Comparison of ENCODE assay signal across 7 mouse cellular contexts in the genomic region with DNA sequence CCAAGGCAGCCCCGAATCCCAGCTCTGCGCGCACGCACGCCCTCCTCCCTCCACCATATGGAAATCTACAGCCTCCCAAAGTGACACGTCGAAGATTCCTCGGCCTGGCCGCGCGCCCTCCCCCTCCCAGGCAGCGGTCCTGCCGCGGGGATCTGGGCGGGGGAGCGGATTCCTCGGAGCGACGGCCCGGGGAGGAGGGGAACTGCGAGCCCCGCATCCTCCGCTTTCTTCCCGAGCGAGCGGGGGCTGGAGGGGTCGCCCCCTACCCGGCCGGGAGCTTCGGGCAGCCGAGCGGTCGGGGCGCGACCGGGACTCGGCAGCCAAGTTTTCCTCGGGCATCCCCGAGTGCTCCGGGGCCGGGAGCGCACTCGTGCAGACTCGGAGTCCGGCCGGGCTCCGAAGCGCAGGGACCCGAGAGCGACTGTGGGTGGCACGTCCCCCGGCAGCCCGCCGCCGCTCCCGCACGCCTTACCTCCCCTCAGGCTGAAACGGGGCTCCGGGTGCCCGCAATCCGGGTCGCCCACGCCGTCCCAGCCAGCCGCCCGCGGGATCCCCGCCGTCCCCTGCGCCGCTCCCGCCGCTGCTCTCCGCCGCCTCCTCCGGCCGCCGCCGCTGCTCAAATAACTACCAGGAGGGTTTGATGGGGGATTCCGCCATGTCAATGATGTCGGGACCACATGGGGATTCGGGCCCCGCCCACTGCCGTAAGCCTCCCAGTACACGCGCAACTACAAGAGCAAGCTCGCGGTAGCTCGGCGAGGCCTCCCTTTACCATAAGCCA. TPM values are rescaled to one million over a fixed set of nuclear protein-coding genes. Genes with fewer than 3 reads are reported as not detected.
DNase-seq lines count a peak whose midpoint lies in the region; ATAC-seq and TF ChIP-seq lines count a peak whose summit lies in the region.

A gene (minus strand): TSS at position 660 of the 781 bp plus-strand sequence.

- no peaks in the 10 kb centered on the region for H3K9me3 ChIP-seq in embryonic facial prominence, embryonic 11.5 days (replicated peaks; ENCODE audit: control insufficient read depth, low read length)
- no peaks in the 10 kb centered on the region for H3K9me3 ChIP-seq in limb, embryonic 12.5 days
- H3K9me3 ChIP-seq in midbrain, embryonic 14.5 days (ENCODE audit: control insufficient read depth, low read length) = no peaks in the 10 kb centered on the region

- peak within 1 kb of the TSS; percentile 94 for H3K27ac ChIP-seq in embryonic facial prominence, embryonic 11.5 days (replicated peaks; ENCODE audit: low read depth, low read length)
- H3K27ac ChIP-seq in heart, adult 2 months = peak within 1 kb of the TSS; percentile 97
- peak within 1 kb of the TSS; percentile 70 for H3K27ac ChIP-seq in kidney, adult 2 months (ENCODE audit: insufficient read depth, low read depth, low read length)
- H3K27ac ChIP-seq in limb, embryonic 12.5 days = peak within 1 kb of the TSS; percentile 98
- peak within 1 kb of the TSS; percentile 88 for H3K27ac ChIP-seq in midbrain, embryonic 14.5 days (replicated peaks; ENCODE audit: low read depth, low read length)

- peak; percentile 85 for TF ChIP-seq POLR2A in heart, adult 2 months (IDR thresholded peaks at IDR 0.05; ENCODE audit: insufficient read depth, low read depth, low read length)
- TF ChIP-seq POLR2A in kidney, adult 2 months (IDR thresholded peaks at IDR 0.05; ENCODE audit: low read depth, low read length) = peak; percentile 68

- peak; percentile 91 for ATAC-seq in embryonic facial prominence, embryonic 11.5 days (replicated peaks; ENCODE audit: insufficient number of reproducible peaks, low FRiP score, low TSS enrichment, low read depth)
- ATAC-seq in limb, embryonic 12.5 days (ENCODE audit: insufficient number of reproducible peaks, insufficient read depth, low FRiP score, low TSS enrichment, low read depth) = peak; percentile 81
- ATAC-seq in midbrain, embryonic 14.5 days (ENCODE audit: low FRiP score, low TSS enrichment) = peak; percentile 94

- peak within 1 kb of the TSS; percentile 77 for H3K4me2 ChIP-seq in embryonic facial prominence, embryonic 11.5 days (ENCODE audit: low read depth, low read length)
- H3K4me2 ChIP-seq in limb, embryonic 12.5 days = peak within 1 kb of the TSS; percentile 72
- peak within 1 kb of the TSS; percentile 78 for H3K4me2 ChIP-seq in midbrain, embryonic 14.5 days (ENCODE audit: low read length)

- TF ChIP-seq CTCF in heart, adult 2 months (IDR thresholded peaks at IDR 0.05) = peak; percentile 47
- TF ChIP-seq CTCF in kidney, adult 2 months (conservative IDR thresholded peaks at IDR 0.05; ENCODE audit: insufficient read depth, insufficient read length, low read depth, low read length) = no peak

- peak; percentile 93 for DNase-seq in adrenal gland, postnatal 25 days
- DNase-seq in embryonic facial prominence, embryonic 11.5 days (ENCODE audit: low spot score) = peak; percentile 96
- peak; percentile 95 to 96 for DNase-seq in heart, adult 2 months
- DNase-seq in kidney, adult 2 months = peak; percentile 97
- peak; percentile 97 for DNase-seq in midbrain, embryonic 14.5 days
- peak; percentile 55 for DNase-seq in spleen, adult 12 weeks (ENCODE audit: low spot score)

- intact Hi-C loops in heart, adult 2 months (cut with DNase I) = loop anchor here (2.0 to 5.0 kb wide), 3 partner anchors 228 to 271 kb away; a partner anchor contains a TSS

- H3K36me3 ChIP-seq in embryonic facial prominence, embryonic 11.5 days (replicated peaks; ENCODE audit: control insufficient read depth, insufficient read depth, low read depth, low read length) = no peaks in the 10 kb centered on the region
- H3K36me3 ChIP-seq in heart, adult 2 months (ENCODE audit: control insufficient read depth, insufficient read depth, low read length) = peaks cover 4% of the 10 kb centered on the region
- no peaks in the 10 kb centered on the region for H3K36me3 ChIP-seq in kidney, adult 2 months (ENCODE audit: control insufficient read depth, insufficient read depth, low read length)
- H3K36me3 ChIP-seq in limb, embryonic 12.5 days = no peaks in the 10 kb centered on the region
- H3K36me3 ChIP-seq in midbrain, embryonic 14.5 days (ENCODE audit: control insufficient read depth, insufficient read depth, low read length) = no peaks in the 10 kb centered on the region

- peaks cover 3% of the 10 kb centered on the region; the same call in 1 of the 2 replicates for H3K79me2 ChIP-seq in heart, adult 2 months (replicated peaks; ENCODE audit: control insufficient read depth, insufficient read depth, low read length)

- peak within 1 kb of the TSS; percentile 90 for H3K9ac ChIP-seq in embryonic facial prominence, embryonic 11.5 days (replicated peaks; ENCODE audit: low read length)
- peak within 1 kb of the TSS; percentile 99 for H3K9ac ChIP-seq in heart, adult 2 months (ENCODE audit: low read depth, low read length)
- H3K9ac ChIP-seq in limb, embryonic 12.5 days (replicated peaks) = peak within 1 kb of the TSS; percentile 93
- H3K9ac ChIP-seq in midbrain, embryonic 14.5 days (replicated peaks; ENCODE audit: low read length) = peak within 1 kb of the TSS; percentile 71

- H3K4me3 ChIP-seq in embryonic facial prominence, embryonic 11.5 days (ENCODE audit: low read depth, low read length) = peak within 1 kb of the TSS; percentile 86
- H3K4me3 ChIP-seq in heart, adult 2 months = peak within 1 kb of the TSS; percentile 75
- H3K4me3 ChIP-seq in kidney, adult 2 months (ENCODE audit: insufficient read depth, low read depth, low read length) = peak within 1 kb of the TSS; percentile 60
- peak within 1 kb of the TSS; percentile 86 for H3K4me3 ChIP-seq in limb, embryonic 12.5 days (replicated peaks)
- peak within 1 kb of the TSS; percentile 82 for H3K4me3 ChIP-seq in midbrain, embryonic 14.5 days (replicated peaks; ENCODE audit: low read depth, low read length)

- no peaks in the 10 kb centered on the region; the same call in 1 of the 2 replicates for H3K4me1 ChIP-seq in embryonic facial prominence, embryonic 11.5 days (ENCODE audit: control insufficient read depth, insufficient read depth, low read length)
- peaks cover 6% of the 10 kb centered on the region for H3K4me1 ChIP-seq in heart, adult 2 months (ENCODE audit: control insufficient read depth, insufficient read depth, low read length)
- H3K4me1 ChIP-seq in kidney, adult 2 months (ENCODE audit: control insufficient read depth, insufficient read depth, low read length) = no peaks in the 10 kb centered on the region; the same call in 1 of the 2 replicates
- peaks cover 24% of the 10 kb centered on the region for H3K4me1 ChIP-seq in limb, embryonic 12.5 days (replicated peaks)
- peaks cover 9% of the 10 kb centered on the region; the same call in 1 of the 2 replicates for H3K4me1 ChIP-seq in midbrain, embryonic 14.5 days (ENCODE audit: control insufficient read depth, insufficient read depth, low read length)

- WGBS in embryonic facial prominence, embryonic 11.5 days = under 1% methylated on average over 83 of the region's 90 CpGs
- under 1% methylated on average over 76 of the region's 90 CpGs for WGBS in heart, adult 2 months
- under 1% methylated on average over 88 of the region's 90 CpGs for WGBS in kidney, adult 2 months
- WGBS in limb, embryonic 12.5 days = under 1% methylated on average over 84 of the region's 90 CpGs
- under 1% methylated on average over 83 of the region's 90 CpGs for WGBS in midbrain, embryonic 14.5 days

- no peaks in the 10 kb centered on the region for H3K27me3 ChIP-seq in embryonic facial prominence, embryonic 11.5 days (ENCODE audit: control insufficient read depth, insufficient read depth, low read length)
- H3K27me3 ChIP-seq in heart, adult 2 months (ENCODE audit: control insufficient read depth, insufficient read depth, low read length) = no peaks in the 10 kb centered on the region
- H3K27me3 ChIP-seq in kidney, adult 2 months (replicated peaks; ENCODE audit: control insufficient read depth, insufficient read depth, low read length) = no peaks in the 10 kb centered on the region
- 0 out of 2 replicates have a peak, but pooled peaks cover 3% of the 10 kb centered on the region for H3K27me3 ChIP-seq in limb, embryonic 12.5 days
- no peaks in the 10 kb centered on the region for H3K27me3 ChIP-seq in midbrain, embryonic 14.5 days (ENCODE audit: control insufficient read depth, insufficient read depth, low read length)

- peak; percentile 81; the same call in 1 of the 2 replicates for TF ChIP-seq EP300 in heart, adult 2 months (IDR thresholded peaks at IDR 0.05; ENCODE audit: insufficient read depth, low read depth, low read length)

RNA-seq across cellular contexts. Expression of the gene that starts here (rescaled TPM):
- total RNA-seq in adrenal gland, postnatal 25 days (2021) = 107 and 113 TPM in 2 replicates
- polyA plus RNA-seq in embryonic facial prominence, embryonic 11.5 days (2014; fragmentation: Nextera tagmentation; extraction: Ambion mirVana) = 10.5 and 12.7 TPM in 2 replicates
- 10 to 100 TPM; 52.1 to 57.4 TPM for total RNA-seq in heart, adult 2 months (2021)
- 15.3 and 24.7 TPM in 2 replicates for polyA plus RNA-seq in heart, adult 2 months (2012; rRNA removed)
- 12.1 and 14.2 TPM in 2 replicates for polyA plus RNA-seq in kidney, adult 2 months (2012; rRNA removed)
- polyA plus RNA-seq in limb, embryonic 12.5 days (2016; fragmentation: Nextera tagmentation; extraction: Ambion mirVana) = 20.3 and 23.0 TPM in 2 replicates
- 6.7 and 8.1 TPM in 2 replicates for polyA plus RNA-seq in midbrain, embryonic 14.5 days (2014; fragmentation: Nextera tagmentation; extraction: Ambion mirVana)

Comparison
In these comparisons a context has a peak if more than half of its experiments do, and no peak if none do; other contexts are left out.
1. Peak in every context shown above with its lines: DNase-seq, ATAC-seq, H3K4me3 ChIP-seq and H3K27ac ChIP-seq.